Mouse (Mus musculus) frontal cortex, postnatal 25 days (tissue): ENCODE measurements around the gene Zfp652.
"Not testable (repeated sequence)": the region's sequence is repeated elsewhere in the genome, so short reads cannot be mapped to it uniquely, and the experiment has no call there.

Experiments used
- DNase-seq, 2 experiments: peaks; one replicate each; pipeline ENCODE4 v3.0.0; 2022; ENCODE audit warnings: low spot score in 2 of 2

Gene Zfp652

GRCm38 (mm10) chr11:95857716-95858527, 145.4 kb downstream of the Zfp652 start:
- peak in 1 of 2 experiments; percentile 19 for DNase-seq

- DNase-seq, result peak; percentile 99
These were observed 146.3 kb downstream of the Zfp652 start for GRCm38 (mm10) chr11:95858528-95859467.

GRCm38 (mm10) chr11:95859468-95859855, 147.0 kb downstream of the Zfp652 start:
- peak in 1 of 2 experiments; percentile 60 for DNase-seq

GRCm38 (mm10) chr11:95860071-95860490, 147.6 kb downstream of the Zfp652 start:
- no peak for DNase-seq

GRCm38 (mm10) chr11:95861397-95861796, 148.9 kb downstream of the Zfp652 start:
- DNase-seq, result no peak

DNA sequence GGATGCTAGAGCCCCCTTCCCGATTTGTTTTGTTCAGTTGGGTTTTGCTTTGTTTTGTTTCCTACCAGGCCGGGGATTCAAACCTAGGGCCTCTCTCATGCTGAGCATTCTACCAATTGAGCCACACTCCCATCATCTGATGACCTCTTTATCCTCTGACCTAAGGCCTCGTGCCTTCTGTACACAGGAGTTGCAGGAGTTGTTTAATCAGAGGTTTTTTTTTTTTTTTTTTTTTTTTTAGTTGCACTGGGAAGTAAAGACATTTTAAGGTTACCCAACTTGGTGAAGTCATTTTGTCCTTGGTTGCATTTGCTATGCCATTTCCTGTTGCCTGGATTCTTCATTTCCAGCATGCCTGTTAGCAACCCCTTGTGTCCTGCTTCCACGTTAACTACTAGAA, 157.0 kb downstream of the Zfp652 start:
- DNase-seq, result no peak

DNA sequence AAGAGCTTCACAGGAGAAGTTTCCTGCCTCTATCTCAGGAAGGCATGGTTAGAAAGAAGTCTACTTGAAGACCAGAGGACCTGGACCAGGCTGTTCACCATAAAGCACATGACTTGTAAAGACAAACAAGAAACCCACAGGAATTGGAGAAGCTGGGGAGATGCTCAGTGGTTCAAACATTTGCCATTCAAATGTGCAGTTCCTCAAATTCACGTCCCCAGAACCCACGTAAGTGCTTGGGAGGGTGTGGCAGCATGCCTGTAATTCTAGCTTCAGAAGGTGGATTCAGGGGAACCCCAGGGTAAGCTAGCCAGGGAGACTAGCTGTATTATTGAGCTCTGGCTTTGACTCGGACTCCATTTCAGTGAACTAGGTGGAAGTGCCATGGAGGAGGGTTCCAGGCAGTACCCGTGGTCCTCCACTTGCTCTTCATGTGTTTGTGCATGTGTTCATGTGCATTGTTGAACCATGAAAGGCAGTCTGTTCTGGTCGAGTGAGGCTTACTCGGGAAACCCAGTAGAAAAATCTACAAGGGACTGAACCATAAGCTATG, 157.5 kb downstream of the Zfp652 start:
- no peak for DNase-seq

DNA sequence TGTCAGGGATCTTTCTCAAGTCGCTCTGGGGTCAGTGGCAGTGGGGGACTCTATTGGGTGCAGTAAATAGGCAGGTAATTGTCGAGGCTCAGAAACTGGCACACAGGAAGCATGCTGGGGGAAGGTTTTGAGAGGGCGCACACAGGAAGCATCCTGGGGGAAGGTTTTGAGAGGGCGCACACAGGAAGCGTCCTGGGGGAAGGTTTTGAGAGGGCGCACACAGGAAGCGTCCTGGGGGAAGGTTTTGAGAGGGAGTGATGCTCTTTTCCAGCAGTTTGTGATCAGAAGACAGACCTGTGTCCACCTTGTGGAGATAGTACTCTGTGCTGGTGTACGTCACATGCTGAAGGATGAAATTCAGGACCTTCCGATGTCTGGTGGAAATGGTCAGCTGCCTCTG, 163.3 kb downstream of the Zfp652 start:
- no peak for DNase-seq

DNA sequence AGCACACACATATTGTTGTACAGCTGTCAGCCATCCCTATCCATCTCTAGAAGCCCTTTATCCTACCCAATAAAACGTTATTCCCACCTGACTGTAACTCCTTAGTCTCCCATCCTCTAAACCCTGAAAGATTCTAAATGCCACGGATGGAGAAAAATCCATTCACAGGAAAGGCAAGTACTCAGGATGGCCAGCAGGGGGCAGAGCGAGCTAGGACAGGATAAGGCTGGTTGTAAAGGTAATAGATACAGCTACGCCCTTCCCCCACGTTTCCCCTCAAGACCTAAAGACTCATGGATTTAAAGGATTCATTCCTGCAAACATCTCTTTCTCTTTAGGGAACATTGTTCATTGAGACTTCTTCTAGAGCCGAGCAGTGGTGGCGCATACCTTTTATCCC, 163.8 kb downstream of the Zfp652 start:
- DNase-seq, result peak in 1 of 2 experiments; percentile 25

DNA sequence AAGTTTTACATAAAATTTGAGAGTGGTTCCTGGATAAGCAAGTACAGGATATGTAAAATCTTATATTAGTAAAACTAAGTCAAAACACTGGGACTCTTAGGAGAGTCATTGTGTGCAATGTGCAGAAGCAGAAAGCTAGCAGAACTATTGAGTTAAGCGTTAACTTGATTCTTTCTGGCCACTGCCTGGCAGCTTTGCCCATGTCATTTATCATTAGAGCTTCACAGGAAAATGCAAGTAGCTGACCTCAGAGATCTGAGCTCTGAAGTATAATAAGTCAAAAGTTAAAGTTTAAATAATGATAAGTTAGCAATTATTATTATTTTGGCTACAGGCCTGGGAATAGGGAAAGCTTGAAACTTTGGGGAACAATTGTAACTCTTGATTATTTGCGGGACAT, 167.4 kb downstream of the Zfp652 start:
- not testable (repeated sequence) for DNase-seq
